Mouse (Mus musculus) ES-E14 (cell line): ENCODE data around the gene Invs.

Experiments
- CHD2 ChIP-seq: IDR thresholded peaks from 2 replicates; pipeline ENCODE4 v1.6.1; 2014; ENCODE audit warnings: mild to moderate bottlenecking, low read depth, low read length, inconsistent platforms
- HCFC1 ChIP-seq: IDR thresholded peaks from 2 replicates; pipeline ENCODE4 v1.6.1; 2012; ENCODE audit warnings: low read length, inconsistent platforms, borderline replicate concordance; ENCODE audit not compliant: insufficient read depth
- MAFK ChIP-seq: IDR thresholded peaks from 2 replicates; pipeline ENCODE4 v1.6.1; 2014; ENCODE audit warnings: mild to moderate bottlenecking, low read depth, low read length, inconsistent platforms; ENCODE audit not compliant: insufficient read depth
- ZC3H11A ChIP-seq: IDR thresholded peaks from 2 replicates; pipeline ENCODE4 v1.6.1; 2012; ENCODE audit warnings: low read depth, mild to moderate bottlenecking, inconsistent platforms, low read length, borderline replicate concordance
- ZNF384 ChIP-seq: IDR thresholded peaks from 2 replicates; pipeline ENCODE4 v1.6.1; 2012; ENCODE audit warnings: low read depth, low read length, inconsistent platforms

DNA sequence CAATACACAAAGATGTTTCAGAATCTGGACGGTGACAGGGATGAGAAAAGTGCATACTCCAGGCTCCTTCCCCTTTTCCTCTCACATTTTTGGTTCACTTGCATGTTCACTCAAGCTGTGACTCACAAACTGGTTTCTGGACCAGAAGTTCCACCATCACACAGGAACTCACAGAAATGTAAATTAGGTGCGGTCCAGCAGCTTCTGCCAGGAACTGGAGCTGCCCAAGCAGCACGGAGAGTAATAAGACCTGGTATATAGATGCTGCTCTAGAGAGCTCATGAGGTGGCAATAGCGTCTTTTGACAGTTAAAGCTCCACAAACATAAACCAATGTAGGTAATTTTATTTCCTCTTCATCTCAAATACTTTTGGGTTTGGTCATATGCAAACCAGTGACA is 37.1 kb upstream of the Invs start:
- TF ChIP-seq ZC3H11A: no peak
- no peak for TF ChIP-seq MAFK
- no peak for TF ChIP-seq CHD2
- TF ChIP-seq HCFC1: no peak
- TF ChIP-seq ZNF384: no peak
